Mouse (Mus musculus): ENCODE measurements around the gene Foxg1. TPM values are rescaled to one million over a fixed set of nuclear protein-coding genes. Genes with fewer than 3 reads are reported as not detected.

The Foxg1 gene
- polyA plus RNA-seq, 1 experiment from 2014 or later: not detected

GRCm38 (mm10) chr12:49400036-49400852 lies 17.8 kb downstream of the Foxg1 start:
- Histone ChIP-seq H3K9ac (replicated peaks; ENCODE audit: low read length) (no peak overlapping the region), H3K4me2 (replicated peaks; ENCODE audit: low read depth, low read length) (no peak overlapping the region), H3K27ac (ENCODE audit: low read length) (no peak overlapping the region), H3K4me1 (ENCODE audit: insufficient read depth, low read length) (peaks cover 8% of the 10 kb centered on the region; the same call in 1 of the 2 replicates), H3K36me3 (ENCODE audit: insufficient read depth, low read length) (no peaks in the 10 kb centered on the region), H3K27me3 (ENCODE audit: insufficient read depth, low read length) (peaks cover 69% of the 10 kb centered on the region), H3K9me3 (ENCODE audit: low read length) (no peaks in the 10 kb centered on the region), H3K4me3 (ENCODE audit: low read length) (no peak overlapping the region)
- WGBS: 5% methylated on average over 9 of the region's 9 CpGs
- no peak for ATAC-seq (ENCODE audit: low FRiP score, low TSS enrichment)

GRCm38 (mm10) chr12:49400853-49401118 lies 18.3 kb downstream of the Foxg1 start:
- under 1% methylated on average over 8 of the region's 8 CpGs for WGBS
- Histone ChIP-seq H3K9me3 (ENCODE audit: low read length) (no peaks in the 10 kb centered on the region), H3K4me3 (ENCODE audit: low read length) (peak overlapping the region; percentile 45), H3K27me3 (ENCODE audit: insufficient read depth, low read length) (peaks cover 67% of the 10 kb centered on the region), H3K4me1 (ENCODE audit: insufficient read depth, low read length) (peaks cover 8% of the 10 kb centered on the region; the same call in 1 of the 2 replicates), H3K4me2 (replicated peaks; ENCODE audit: low read depth, low read length) (peak overlapping the region; percentile 69), H3K9ac (replicated peaks; ENCODE audit: low read length) (no peak overlapping the region), H3K27ac (ENCODE audit: low read length) (no peak overlapping the region), H3K36me3 (ENCODE audit: insufficient read depth, low read length) (no peaks in the 10 kb centered on the region)
- peak; percentile 54; the same call in 1 of the 2 replicates for ATAC-seq (ENCODE audit: low FRiP score, low TSS enrichment)

GRCm38 (mm10) chr12:49401119-49401795 lies 18.8 kb downstream of the Foxg1 start:
- Histone ChIP-seq H3K4me2 (replicated peaks; ENCODE audit: low read depth, low read length) (peak overlapping the region; percentile 69), H3K4me3 (ENCODE audit: low read length) (peak overlapping the region; percentile 45), H3K36me3 (ENCODE audit: insufficient read depth, low read length) (no peaks in the 10 kb centered on the region), H3K4me1 (ENCODE audit: insufficient read depth, low read length) (peaks cover 8% of the 10 kb centered on the region; the same call in 1 of the 2 replicates), H3K9ac (replicated peaks; ENCODE audit: low read length) (peak overlapping the region; percentile 52), H3K27me3 (ENCODE audit: insufficient read depth, low read length) (peaks cover 67% of the 10 kb centered on the region), H3K27ac (ENCODE audit: low read length) (no peak overlapping the region), H3K9me3 (ENCODE audit: low read length) (no peaks in the 10 kb centered on the region)
- peak; percentile 73; the same call in 1 of the 2 replicates for ATAC-seq (ENCODE audit: low FRiP score, low TSS enrichment)
- WGBS: 0% methylated on average over 62 of the region's 68 CpGs

GRCm38 (mm10) chr12:49401796-49402130 lies 19.3 kb downstream of the Foxg1 start:
- Histone ChIP-seq H3K4me2 (replicated peaks; ENCODE audit: low read depth, low read length) (peak overlapping the region; percentile 69), H3K36me3 (ENCODE audit: insufficient read depth, low read length) (no peaks in the 10 kb centered on the region), H3K27me3 (ENCODE audit: insufficient read depth, low read length) (peaks cover 66% of the 10 kb centered on the region), H3K9me3 (ENCODE audit: low read length) (no peaks in the 10 kb centered on the region), H3K27ac (ENCODE audit: low read length) (no peak overlapping the region), H3K4me3 (ENCODE audit: low read length) (peak overlapping the region; percentile 45), H3K4me1 (ENCODE audit: insufficient read depth, low read length) (peaks cover 8% of the 10 kb centered on the region; the same call in 1 of the 2 replicates), H3K9ac (replicated peaks; ENCODE audit: low read length) (peak overlapping the region; percentile 52; the same call in 1 of the 2 replicates)
- 0% methylated on average over 5 of the region's 5 CpGs for WGBS
- ATAC-seq (ENCODE audit: low FRiP score, low TSS enrichment): no peak; the same call in 1 of the 2 replicates

GRCm38 (mm10) chr12:49409833-49410232 lies 27.4 kb downstream of the Foxg1 start:
- Histone ChIP-seq H3K9me3 (ENCODE audit: low read length) (no peaks in the 10 kb centered on the region), H3K4me3 (ENCODE audit: low read length) (no peak overlapping the region), H3K4me2 (replicated peaks; ENCODE audit: low read depth, low read length) (no peak overlapping the region), H3K36me3 (ENCODE audit: insufficient read depth, low read length) (no peaks in the 10 kb centered on the region), H3K9ac (replicated peaks; ENCODE audit: low read length) (no peak overlapping the region), H3K27ac (ENCODE audit: low read length) (no peak overlapping the region), H3K27me3 (ENCODE audit: insufficient read depth, low read length) (peaks cover 12% of the 10 kb centered on the region), H3K4me1 (ENCODE audit: insufficient read depth, low read length) (no peaks in the 10 kb centered on the region)
- ATAC-seq (ENCODE audit: low FRiP score, low TSS enrichment): no peak
- WGBS: 86% methylated on average over 2 of the region's 2 CpGs

GRCm38 (mm10) chr12:49417963-49418362 lies 35.5 kb downstream of the Foxg1 start:
- H3K36me3 ChIP-seq (ENCODE audit: insufficient read depth, low read length): no peaks in the 10 kb centered on the region
- H3K27me3 ChIP-seq (ENCODE audit: insufficient read depth, low read length): no peaks in the 10 kb centered on the region
- H3K4me1 ChIP-seq (ENCODE audit: insufficient read depth, low read length): no peaks in the 10 kb centered on the region
- no peak overlapping the region for H3K9ac ChIP-seq (replicated peaks; ENCODE audit: low read length)
- ATAC-seq (ENCODE audit: low FRiP score, low TSS enrichment): no peak
- no peaks in the 10 kb centered on the region for H3K9me3 ChIP-seq (ENCODE audit: low read length)
- H3K4me3 ChIP-seq (ENCODE audit: low read length): no peak overlapping the region
- 70% methylated on average over 3 of the region's 3 CpGs for WGBS
- no peak overlapping the region for H3K27ac ChIP-seq (ENCODE audit: low read length)
- no peak overlapping the region for H3K4me2 ChIP-seq (replicated peaks; ENCODE audit: low read depth, low read length)

Other genes with a start within 250 kb of the Foxg1 start
- not detected in 2 replicates for gene Gm43517, start 2.5 kb downstream of the Foxg1 start, polyA plus RNA-seq (2015; fragmentation: Nextera tagmentation; extraction: Ambion mirVana)

Data from kidney, embryonic 16.5 days (tissue).